In the genomic region with DNA sequence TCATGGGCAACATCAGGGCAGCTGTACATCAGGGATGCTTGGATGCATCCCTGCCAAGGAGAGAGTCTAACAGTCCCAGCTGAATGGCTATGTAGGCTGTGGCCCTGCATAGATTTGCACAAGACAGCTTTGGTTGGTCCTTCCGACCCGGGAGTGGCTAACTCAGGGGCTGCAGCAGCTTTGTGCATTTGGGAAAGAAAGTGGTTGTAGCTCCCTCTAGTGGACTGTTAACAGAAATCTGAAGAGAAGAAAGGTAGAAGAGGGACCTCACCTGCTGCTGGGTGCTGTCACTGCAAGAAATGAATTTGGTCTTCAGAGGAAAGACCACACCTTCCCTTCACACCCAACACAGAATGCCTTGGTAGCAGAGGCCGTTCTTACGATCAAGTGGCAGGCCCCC, we compare ENCODE assay signal across 9 mouse cellular contexts. TPM values are rescaled to one million over a fixed set of nuclear protein-coding genes. Genes with fewer than 3 reads are reported as not detected.
A peak's percentile ranks its signal among the peaks of the same experiment; 100 is the strongest.
DNase-seq lines count a peak whose midpoint lies in the region; ATAC-seq and TF ChIP-seq lines count a peak whose summit lies in the region.
"Had no signal": no experiment of that assay in that cellular context is flagged by ENCODE, and none has a peak within 500 bp of the region (broad histone marks: within the 10 kb centered on the region; RNA-seq: fewer than 3 reads in every experiment).

No protein-coding gene starts in this region.

- WGBS in lung, postnatal 0 days, result 25% methylated on average over 4 of the region's 4 CpGs
- 33% methylated on average over 4 of the region's 4 CpGs for WGBS in midbrain, embryonic 14.5 days

- H3K27ac ChIP-seq in lung, postnatal 0 days (ENCODE audit: low read length), result no peak overlapping the region
- H3K27ac ChIP-seq in midbrain, embryonic 14.5 days (replicated peaks; ENCODE audit: low read depth, low read length), result no peak overlapping the region

- peak; percentile 60 for TF ChIP-seq CTCF in lung, postnatal 0 days (IDR thresholded peaks at IDR 0.05)

- no peak for TF ChIP-seq EP300 in lung, postnatal 0 days (IDR thresholded peaks at IDR 0.05)

- H3K4me3 ChIP-seq in lung, postnatal 0 days (ENCODE audit: low read depth, low read length), result no peak overlapping the region
- H3K4me3 ChIP-seq in midbrain, embryonic 14.5 days (replicated peaks; ENCODE audit: low read depth, low read length), result no peak overlapping the region

- H3K36me3 ChIP-seq in lung, postnatal 0 days (ENCODE audit: insufficient read depth, low read length), result no peaks in the 10 kb centered on the region
- H3K36me3 ChIP-seq in midbrain, embryonic 14.5 days (ENCODE audit: control insufficient read depth, insufficient read depth, low read length), result no peaks in the 10 kb centered on the region; the same call in 1 of the 2 replicates

- peak; percentile 10; the same call in 1 of the 2 replicates for ATAC-seq in cerebellum, adult (ENCODE audit: insufficient number of reproducible peaks, low FRiP score, low TSS enrichment)
- ATAC-seq in lung, postnatal 0 days, result no peak
- ATAC-seq in midbrain, embryonic 14.5 days (ENCODE audit: low FRiP score, low TSS enrichment), result no peak

- DNase-seq in cerebellum, postnatal 4 days (ENCODE audit: low spot score in 2 of 2), result no peak
- peak; percentile 53 for DNase-seq in lung, postnatal 0 days (ENCODE audit: low spot score)
- DNase-seq in lung, postnatal 4 days, result no peak
- DNase-seq in cerebellum, postnatal 36 days, result peak; percentile 30 to 43
- DNase-seq in midbrain, embryonic 14.5 days, result peak; percentile 84
- no peak for DNase-seq in urinary bladder, adult 18-20 months (ENCODE audit: low spot score in 2 of 2)
- DNase-seq in ovary, adult 18-20 months (ENCODE audit: low spot score), result no peak

- H3K4me2 ChIP-seq in lung, postnatal 0 days (replicated peaks; ENCODE audit: low read depth, low read length), result no peak overlapping the region
- H3K4me2 ChIP-seq in midbrain, embryonic 14.5 days (ENCODE audit: low read length), result no peak overlapping the region

- H3K27me3 ChIP-seq in lung, postnatal 0 days (replicated peaks; ENCODE audit: insufficient read depth, low read length), result no peaks in the 10 kb centered on the region
- H3K27me3 ChIP-seq in midbrain, embryonic 14.5 days (ENCODE audit: control insufficient read depth, insufficient read depth, low read length), result no peaks in the 10 kb centered on the region

- H3K4me1 ChIP-seq in lung, postnatal 0 days (ENCODE audit: insufficient read depth, low read depth, low read length), result no peaks in the 10 kb centered on the region
- peaks cover 3% of the 10 kb centered on the region; the same call in 1 of the 2 replicates for H3K4me1 ChIP-seq in midbrain, embryonic 14.5 days (ENCODE audit: control insufficient read depth, insufficient read depth, low read length)

- H3K9ac ChIP-seq in lung, postnatal 0 days (replicated peaks; ENCODE audit: low read depth), result no peak overlapping the region
- no peak overlapping the region for H3K9ac ChIP-seq in midbrain, embryonic 14.5 days (replicated peaks; ENCODE audit: low read length)

- H3K9me3 ChIP-seq in lung, postnatal 0 days (ENCODE audit: low read length), result no peaks in the 10 kb centered on the region
- H3K9me3 ChIP-seq in midbrain, embryonic 14.5 days (ENCODE audit: control insufficient read depth, low read length), result no peaks in the 10 kb centered on the region

RNA-seq across cellular contexts. Expression of gene Kcna6, which starts 36.0 kb away (rescaled TPM):
- polyA plus RNA-seq in lung, postnatal 0 days (2015; fragmentation: Nextera tagmentation; extraction: Ambion mirVana), result 0.20 and 0.21 TPM in 2 replicates
- 13.3 and 14.3 TPM in 2 replicates for polyA plus RNA-seq in midbrain, embryonic 14.5 days (2014; fragmentation: Nextera tagmentation; extraction: Ambion mirVana)

RNA-seq across cellular contexts. Expression of gene Kcna1, which starts 58.2 kb away (rescaled TPM):
- 0.08 and 0.12 TPM in 2 replicates for polyA plus RNA-seq in lung, postnatal 0 days (2015; fragmentation: Nextera tagmentation; extraction: Ambion mirVana)
- polyA plus RNA-seq in midbrain, embryonic 14.5 days (2014; fragmentation: Nextera tagmentation; extraction: Ambion mirVana), result 0.95 and 1.8 TPM in 2 replicates
- polyA plus RNA-seq: C2C12 had no signal

Comparison
In these comparisons a context has a peak if more than half of its experiments do, and no peak if none do; other contexts are left out.
1. DNase-seq: peak in lung, postnatal 0 days (single experiment), cerebellum, postnatal 36 days (2 of 2) and midbrain, embryonic 14.5 days (single experiment); none in cerebellum, postnatal 4 days (0 of 2), lung, postnatal 4 days (0 of 2), urinary bladder, adult 18-20 months (0 of 2) and ovary, adult 18-20 months (single experiment).
2. RNA of gene Kcna6, which starts 36.0 kb away (polyA plus RNA-seq): 13.3 to 14.3 TPM in midbrain, embryonic 14.5 days; 0.20 to 0.21 TPM in lung, postnatal 0 days; every median in the first group is over 10 times any median in the second.